Mouse (Mus musculus): ENCODE measurements at regions not wholly inside any gene's neighbourhood (a gene's known extent, or its start where the extent isn't known, plus 50 kb on each side); places are given as distances from the start of the nearest gene placed in this dataset.

- TF ChIP-seq GATA1 (IDR thresholded peaks at IDR 0.05; ENCODE audit: borderline replicate concordance, low read length) (no peak), FLI1 (IDR thresholded peaks at IDR 0.05; ENCODE audit: low read length) (no peak)
Observed at GRCm38 (mm10) chr2:92830134-92830533, 84.8 kb upstream of the Syt13 start.

All from megakaryocyte, embryonic 14.5 days (primary cell).